Mouse (Mus musculus) stomach, postnatal 0 days (tissue): Measurements from ENCODE around the gene Polr2b. TPM values are rescaled to one million over a fixed set of nuclear protein-coding genes. Genes with fewer than 3 reads are reported as not detected.

ENCODE experiments used
- ATAC-seq: fragments of 200-750 bp; cut with Nextera tagmentation; 2 replicates; pipeline ENCODE4 v1.8.0; 2017; ENCODE audit not compliant: low FRiP score, low TSS enrichment
- DNase-seq: peaks from one replicate; pipeline ENCODE4 v3.0.0-alpha.2; 2016; ENCODE audit warnings: low spot score
- H3K27ac ChIP-seq: fragments of 300-500 bp; sonication (generic); replicated peaks from 2 replicates; pipeline ENCODE4 v1.5.1; 2014; ENCODE audit warnings: mild to moderate bottlenecking, control low read depth
- H3K27me3 ChIP-seq: fragments of 300-500 bp; sonication (generic); 2 replicates; pipeline ENCODE4 v1.6.1; 2014; ENCODE audit warnings: low read length; ENCODE audit not compliant: control insufficient read depth, insufficient read depth
- H3K36me3 ChIP-seq: fragments of 300-500 bp; sonication (generic); 2 replicates; pipeline ENCODE4 v1.6.1; 2014; ENCODE audit warnings: low read length, mixed read lengths; ENCODE audit not compliant: control insufficient read depth, insufficient read depth
- H3K4me1 ChIP-seq: fragments of 300-500 bp; sonication (generic); replicated peaks from 2 replicates; pipeline ENCODE4 v1.6.1; 2014; ENCODE audit warnings: antibody characterized with exemption; ENCODE audit not compliant: control insufficient read depth, insufficient read depth
- H3K4me2 ChIP-seq: fragments of 300-500 bp; sonication (generic); replicated peaks from 2 replicates; pipeline ENCODE4 v1.6.1; 2014; ENCODE audit warnings: low read depth, mild to moderate bottlenecking, control low read depth, moderate library complexity
- H3K4me3 ChIP-seq: fragments of 300-500 bp; sonication (generic); 2 replicates; pipeline ENCODE4 v1.5.1; 2014; ENCODE audit warnings: low read depth, low read length, control low read depth
- H3K9ac ChIP-seq: fragments of 300-500 bp; sonication (generic); 2 replicates; pipeline ENCODE4 v1.6.1; 2014; ENCODE audit warnings: mild to moderate bottlenecking, low read length, control low read depth, mixed read lengths
- H3K9me3 ChIP-seq: fragments of 300-500 bp; sonication (generic); 2 replicates; pipeline ENCODE4 v1.6.1; 2016; ENCODE audit warnings: low read length; ENCODE audit not compliant: control insufficient read depth
- CTCF ChIP-seq: IDR thresholded peaks from 2 replicates; pipeline ENCODE4 v1.5.1; 2016; ENCODE audit warnings: antibody characterized with exemption, low read depth, mild to moderate bottlenecking, moderate library complexity
- EP300 ChIP-seq: optimal IDR thresholded peaks from 2 replicates; pipeline ENCODE3; 2016; ENCODE audit warnings: antibody characterized with exemption
- WGBS: fragments of 180-500 bp; shearing (Covaris S2); extraction: QIAGEN DNeasy Blood & Tissue Kit; methylation state at CpG from one replicate; pipeline ENCODE4 v1.1.7; 2014; 5-methylcytosine and 5-hydroxymethylcytosine counted together
- polyA plus RNA-seq: library from polyadenylated mRNA; unstranded; fragments of >200 nt; fragmentation: Nextera tagmentation; extraction: Ambion mirVana; gene quantifications from 2 replicates; pipeline ENCODE4 v1.2.1, GENCODE M21; 2015

The Polr2b gene
- polyA plus RNA-seq, 1 experiment from 2014 or later: 23.5 TPM

DNA sequence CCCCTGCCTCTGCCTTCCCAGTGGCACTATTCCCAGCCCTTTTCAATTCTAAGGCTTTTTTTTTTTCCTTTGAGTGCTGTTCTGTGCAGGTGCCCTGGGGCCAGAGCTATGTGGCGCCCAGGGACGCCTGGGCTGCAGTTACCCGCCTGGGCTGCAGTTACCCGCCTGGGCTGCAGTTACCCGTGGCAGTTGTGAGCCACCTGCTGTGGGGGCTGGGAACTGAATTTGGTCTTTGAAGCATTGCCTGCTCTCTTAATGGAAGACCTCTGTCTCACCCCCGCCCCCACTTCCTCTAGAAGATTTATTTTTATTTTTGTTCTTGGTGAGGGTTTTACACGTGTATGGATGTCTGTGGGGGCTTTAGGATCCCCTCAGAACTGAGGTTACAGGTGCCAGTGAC is 36.8 kb upstream of the Polr2b start:
- Histone ChIP-seq H3K9me3 (no peaks in the 10 kb centered on the region), H3K9ac (no peak overlapping the region), H3K4me1 (no peaks in the 10 kb centered on the region), H3K27ac (no peak overlapping the region), H3K4me3 (no peak overlapping the region), H3K36me3 (peaks cover 15% of the 10 kb centered on the region), H3K4me2 (no peak overlapping the region), H3K27me3 (no peaks in the 10 kb centered on the region)
- ATAC-seq: no peak
- DNase-seq: no peak
- 74% methylated on average over 7 of the region's 7 CpGs for WGBS
- TF ChIP-seq EP300 (no peak), CTCF (no peak)

DNA sequence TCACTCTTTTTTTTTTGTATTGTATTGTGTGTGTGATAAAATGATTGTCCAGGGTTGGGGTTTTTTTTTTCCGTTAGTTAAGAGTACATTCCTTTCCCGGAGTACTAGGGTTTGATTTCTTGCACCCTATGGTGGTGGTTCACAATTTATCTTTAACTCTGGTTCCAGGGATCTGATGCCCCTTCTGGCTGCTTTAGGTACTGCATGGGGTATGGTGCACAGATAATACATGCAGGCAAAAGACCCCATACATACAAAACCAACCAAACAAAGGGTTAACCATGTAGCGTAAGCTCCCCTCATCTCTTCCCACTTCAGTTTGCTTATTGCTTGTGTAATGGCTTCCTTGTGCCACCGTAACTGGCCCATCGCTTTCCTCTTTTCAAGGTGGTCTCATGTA is 34.0 kb upstream of the Polr2b start:
- Histone ChIP-seq H3K9ac (no peak overlapping the region), H3K27me3 (no peaks in the 10 kb centered on the region), H3K9me3 (no peaks in the 10 kb centered on the region), H3K27ac (no peak overlapping the region), H3K4me2 (no peak overlapping the region), H3K36me3 (peaks cover 17% of the 10 kb centered on the region), H3K4me1 (no peaks in the 10 kb centered on the region), H3K4me3 (no peak overlapping the region)
- WGBS: 89% methylated on average over 5 of the region's 5 CpGs
- DNase-seq (peak; percentile 37), ATAC-seq (no peak)
- no peak for TF ChIP-seq EP300
- peak; percentile 72 for TF ChIP-seq CTCF

DNA sequence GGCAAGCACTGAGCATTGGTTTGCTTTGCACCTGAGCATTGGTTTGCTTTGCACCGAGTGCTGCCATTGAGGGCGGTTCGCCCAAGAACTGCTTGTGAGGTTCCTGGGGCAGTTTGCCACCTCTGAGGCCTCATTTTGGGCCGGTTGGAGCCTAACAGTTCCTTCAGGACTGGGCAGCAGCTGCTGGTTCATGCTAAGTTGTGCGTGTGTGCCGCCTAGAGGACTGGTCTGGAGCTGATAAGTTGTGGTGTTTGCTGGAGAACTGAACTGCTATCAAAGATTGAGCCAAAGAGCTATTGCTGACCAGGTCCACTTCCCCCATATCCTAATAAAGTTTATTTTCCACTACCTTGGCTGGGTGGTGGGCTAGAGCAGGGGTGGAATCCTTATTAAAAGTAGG is 32.7 kb upstream of the Polr2b start:
- no peak overlapping the region for H3K27ac ChIP-seq
- H3K9ac ChIP-seq: no peak overlapping the region
- no peaks in the 10 kb centered on the region for H3K27me3 ChIP-seq
- H3K4me2 ChIP-seq: no peak overlapping the region
- no peak overlapping the region for H3K4me3 ChIP-seq
- TF ChIP-seq CTCF (no peak), EP300 (no peak)
- DNase-seq (no peak), ATAC-seq (no peak)
- H3K36me3 ChIP-seq: peaks cover 27% of the 10 kb centered on the region
- no peaks in the 10 kb centered on the region for H3K4me1 ChIP-seq
- 89% methylated on average over 6 of the region's 6 CpGs for WGBS
- H3K9me3 ChIP-seq: no peaks in the 10 kb centered on the region

DNA sequence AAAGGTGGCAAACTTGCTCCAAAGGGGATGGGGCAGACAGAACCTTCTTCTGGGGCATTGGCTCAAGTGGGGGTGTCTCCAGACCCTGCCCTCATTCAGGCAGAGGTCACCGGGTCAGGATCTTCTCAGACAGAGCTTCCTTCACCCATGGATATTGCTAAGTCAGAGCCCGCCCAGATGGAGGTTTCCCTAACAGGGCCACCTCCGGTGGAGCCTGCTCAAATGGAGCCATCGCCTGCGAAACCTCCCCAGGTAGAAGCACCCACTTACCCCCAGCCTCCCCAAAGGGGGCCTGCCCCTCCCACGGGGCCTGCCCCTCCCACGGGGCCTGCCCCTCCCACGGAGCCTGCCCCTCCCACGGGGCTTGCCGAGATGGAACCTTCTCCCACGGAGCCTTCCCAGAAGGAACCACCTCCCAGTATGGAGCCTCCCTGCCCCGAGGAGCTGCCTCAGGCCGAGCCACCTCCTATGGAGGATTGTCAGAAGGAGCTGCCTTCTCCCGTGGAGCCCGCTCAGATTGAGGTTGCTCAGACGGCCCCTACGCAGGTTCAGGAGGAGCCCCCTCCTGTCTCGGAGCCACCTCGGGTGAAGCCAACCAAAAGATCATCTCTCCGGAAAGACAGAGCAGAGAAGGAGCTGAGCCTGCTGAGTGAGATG is 28.3 kb upstream of the Polr2b start:
- H3K9ac ChIP-seq: no peak overlapping the region
- DNase-seq: no peak
- peaks cover 28% of the 10 kb centered on the region for H3K36me3 ChIP-seq
- WGBS: 86% methylated on average over 20 of the region's 20 CpGs
- H3K27ac ChIP-seq: no peak overlapping the region
- no peak for TF ChIP-seq CTCF
- TF ChIP-seq EP300: no peak
- no peak overlapping the region for H3K4me3 ChIP-seq
- no peak for ATAC-seq
- no peaks in the 10 kb centered on the region for H3K4me1 ChIP-seq
- H3K9me3 ChIP-seq: no peaks in the 10 kb centered on the region
- no peaks in the 10 kb centered on the region for H3K27me3 ChIP-seq
- H3K4me2 ChIP-seq: no peak overlapping the region

DNA sequence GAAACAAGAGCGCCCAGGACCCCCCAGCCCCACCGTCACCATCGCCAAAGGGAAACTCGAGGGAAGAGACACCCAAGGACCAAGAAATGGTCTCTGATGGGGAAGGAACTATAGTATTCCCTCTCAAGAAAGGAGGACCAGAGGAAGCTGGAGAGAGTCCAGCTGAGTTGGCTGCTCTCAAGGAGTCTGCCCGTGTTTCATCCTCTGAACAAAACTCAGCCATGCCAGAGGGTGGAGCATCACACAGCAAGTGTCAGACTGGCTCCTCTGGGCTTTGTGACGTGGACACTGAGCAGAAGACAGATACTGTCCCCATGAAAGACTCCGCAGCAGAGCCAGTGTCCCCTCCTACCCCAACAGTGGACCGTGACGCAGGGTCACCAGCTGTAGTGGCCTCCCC is 27.7 kb upstream of the Polr2b start:
- H3K4me3 ChIP-seq: no peak overlapping the region
- DNase-seq (no peak), ATAC-seq (no peak)
- no peaks in the 10 kb centered on the region for H3K27me3 ChIP-seq
- no peaks in the 10 kb centered on the region for H3K9me3 ChIP-seq
- TF ChIP-seq CTCF (no peak), EP300 (no peak)
- H3K9ac ChIP-seq: no peak overlapping the region
- no peak overlapping the region for H3K4me2 ChIP-seq
- WGBS: 83% methylated on average over 9 of the region's 9 CpGs
- H3K36me3 ChIP-seq: peaks cover 28% of the 10 kb centered on the region
- H3K4me1 ChIP-seq: no peaks in the 10 kb centered on the region
- no peak overlapping the region for H3K27ac ChIP-seq

DNA sequence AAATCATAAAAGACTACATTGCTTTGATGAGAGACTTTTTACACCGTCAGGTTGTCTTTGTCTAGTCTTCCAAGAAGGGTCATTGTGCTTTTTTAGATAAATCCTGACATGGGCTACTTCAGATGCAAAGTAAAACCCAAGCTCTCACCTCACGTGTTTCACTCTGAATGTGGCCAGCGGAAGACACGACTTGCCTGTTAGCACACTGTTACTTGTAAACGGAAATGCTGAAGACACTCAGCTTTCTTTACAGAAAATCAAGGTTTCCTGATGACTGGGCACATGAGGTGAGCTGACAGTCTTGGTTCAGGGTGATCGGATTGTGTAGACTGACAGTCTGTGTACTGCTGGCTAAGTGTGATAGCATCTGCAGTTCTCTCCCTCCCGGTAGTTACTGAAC is 24.3 kb upstream of the Polr2b start:
- 87% methylated on average over 7 of the region's 7 CpGs for WGBS
- H3K4me3 ChIP-seq: no peak overlapping the region
- no peak overlapping the region for H3K4me2 ChIP-seq
- DNase-seq (no peak), ATAC-seq (no peak)
- no peak overlapping the region for H3K27ac ChIP-seq
- H3K9ac ChIP-seq: no peak overlapping the region
- H3K9me3 ChIP-seq: no peaks in the 10 kb centered on the region
- no peak for TF ChIP-seq CTCF
- no peak for TF ChIP-seq EP300
- H3K4me1 ChIP-seq: no peaks in the 10 kb centered on the region
- peaks cover 33% of the 10 kb centered on the region for H3K36me3 ChIP-seq
- H3K27me3 ChIP-seq: no peaks in the 10 kb centered on the region
